Mouse (Mus musculus) thymus, adult 2 months (tissue): ENCODE measurements around the gene Sec61a1.

Experiments
- CTCF ChIP-seq: fragments of 200-500 bp; IDR thresholded peaks from 2 replicates; pipeline ENCODE4 v1.5.1; 2012; ENCODE audit warnings: mild to moderate bottlenecking, control low read depth, low read length, moderate library complexity, borderline replicate concordance; ENCODE audit not compliant: control insufficient read depth, poor library complexity, insufficient read depth; ENCODE audit errors: extremely low read depth
- POLR2A ChIP-seq: fragments of 200-500 bp; IDR thresholded peaks from 2 replicates; pipeline ENCODE4 v1.6.1; 2012; ENCODE audit warnings: mild to moderate bottlenecking, low read length, control low read depth, moderate library complexity; ENCODE audit not compliant: control insufficient read depth, poor library complexity, insufficient read depth; ENCODE audit errors: extremely low read depth

GRCm38 (mm10) chr6:88514546-88514945 is 4.2 kb downstream of the Sec61a1 start:
- TF ChIP-seq CTCF (no peak), POLR2A (no peak)
